Mouse (Mus musculus) gastrocnemius, postnatal 25 days (tissue): ENCODE results near the gene Fam117a. TPM values are rescaled to one million over a fixed set of nuclear protein-coding genes. Genes with fewer than 3 reads are reported as not detected.
A peak's percentile ranks its signal among the peaks of the same experiment; 100 is the strongest.

Experiments used
- DNase-seq: peaks from one replicate; pipeline ENCODE4 v3.0.0; 2022
- total RNA-seq, 2 experiments: library from RNA; stranded (reverse); gene quantifications; 1 replicate in 1 of 2; 2 replicates in 1 of 2; pipeline ENCODE4 v1.2.3; 2021

The Fam117a gene
- total RNA-seq, 2 experiments from 2014 or later, result 4.2 to 4.5 TPM

DNA sequence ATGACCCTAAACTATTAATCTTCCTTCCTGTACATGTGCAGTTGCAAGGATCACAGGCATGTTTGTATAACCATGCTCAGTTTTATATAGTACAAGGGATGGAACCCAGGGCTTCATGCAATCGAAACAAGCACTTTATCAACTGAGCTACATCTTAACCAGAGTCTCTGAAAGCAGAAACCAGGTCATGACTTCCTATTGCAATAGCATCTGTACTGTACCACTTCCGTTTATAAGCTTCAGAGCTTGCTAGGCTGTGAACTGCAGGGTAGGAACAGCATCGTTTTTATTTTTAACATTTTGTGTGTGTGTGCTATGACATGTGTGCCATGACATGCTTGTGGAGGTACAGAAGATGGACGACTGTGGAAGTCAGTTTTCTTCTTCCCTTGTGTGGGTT is 3.6 kb upstream of the Fam117a start:
- no peak for DNase-seq

DNA sequence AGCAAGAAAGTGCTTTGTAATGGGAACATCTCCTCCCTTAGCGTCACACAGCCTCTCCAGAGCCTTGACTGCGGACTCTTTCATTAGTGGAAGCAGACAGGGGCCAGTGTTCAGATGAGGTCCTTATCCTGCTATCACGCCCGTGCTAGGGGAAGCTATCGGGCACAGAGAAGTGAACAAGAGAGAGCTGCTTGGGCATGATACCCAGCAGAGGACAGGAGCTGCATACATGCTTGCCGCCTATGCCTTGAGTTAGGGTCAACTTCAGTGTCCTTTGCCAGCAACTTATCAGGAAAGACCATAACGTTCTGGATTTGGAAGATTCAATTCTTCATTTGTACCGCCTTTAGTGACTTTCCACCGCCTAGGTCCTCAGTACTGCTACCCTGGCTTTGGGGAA is 3.0 kb upstream of the Fam117a start:
- DNase-seq, result no peak

DNA sequence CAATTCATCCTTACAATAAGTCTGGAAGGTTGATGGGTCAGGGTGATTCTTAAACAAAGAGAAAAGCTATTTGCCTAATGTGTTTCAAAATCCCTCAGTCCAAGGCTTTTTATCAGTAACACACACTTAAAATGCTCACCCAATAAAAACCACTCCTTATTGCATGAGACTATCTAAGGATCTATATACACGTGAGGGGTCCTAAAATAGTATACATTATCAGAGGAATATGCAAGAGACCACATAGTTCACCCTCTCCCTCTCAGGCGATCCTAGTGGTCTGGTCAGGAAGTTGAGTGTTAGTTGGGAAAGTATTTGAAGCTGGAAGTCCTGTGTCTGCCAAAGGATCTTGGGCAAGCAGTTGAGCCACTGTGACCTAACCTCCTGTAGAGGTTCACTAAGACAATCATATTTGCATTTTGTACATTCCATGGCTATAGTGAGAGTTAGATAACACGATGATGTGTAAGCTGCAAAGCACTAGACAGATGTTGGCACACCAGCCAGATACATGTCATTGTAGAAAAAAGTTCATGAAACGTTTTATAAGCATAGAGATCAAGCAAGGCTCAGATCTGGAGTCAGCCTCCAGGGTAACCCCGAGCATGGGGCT is 2.3 kb upstream of the Fam117a start:
- DNase-seq, result no peak

DNA sequence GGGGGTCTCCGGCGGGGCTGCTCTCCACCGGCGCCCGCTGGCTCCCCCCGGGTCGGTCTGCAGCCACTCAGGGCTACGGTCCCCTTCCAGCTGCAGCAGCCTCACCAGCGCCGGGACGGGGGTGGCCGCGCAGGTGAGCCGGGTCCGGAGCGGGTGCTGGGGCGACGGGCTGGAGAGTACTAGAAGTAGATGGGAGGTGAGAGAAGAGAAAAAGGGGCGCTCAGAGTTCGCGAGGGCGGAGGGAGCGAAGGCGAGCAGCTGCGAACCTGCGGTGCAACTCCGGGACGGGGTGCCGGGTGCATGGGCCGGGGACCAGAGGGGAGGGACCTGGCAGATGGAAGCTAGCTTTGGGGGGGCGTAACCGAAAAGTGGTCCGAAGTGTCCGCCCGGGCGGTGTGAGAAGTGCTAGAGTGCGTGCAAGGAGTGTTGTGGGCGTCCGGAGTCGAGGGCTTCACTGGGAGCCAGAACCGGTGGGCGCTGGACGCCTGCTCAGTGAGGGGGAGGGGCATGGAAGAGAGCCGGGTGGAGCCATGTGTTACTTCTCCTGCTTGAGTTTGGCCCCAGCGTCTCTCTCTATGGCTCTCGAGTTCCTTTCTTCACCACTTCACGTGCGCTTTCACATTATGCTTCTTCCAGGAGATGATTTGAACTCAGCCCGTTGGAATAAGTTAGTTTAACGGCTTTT is 453 bp downstream of the Fam117a start:
- peak; percentile 50 for DNase-seq

DNA sequence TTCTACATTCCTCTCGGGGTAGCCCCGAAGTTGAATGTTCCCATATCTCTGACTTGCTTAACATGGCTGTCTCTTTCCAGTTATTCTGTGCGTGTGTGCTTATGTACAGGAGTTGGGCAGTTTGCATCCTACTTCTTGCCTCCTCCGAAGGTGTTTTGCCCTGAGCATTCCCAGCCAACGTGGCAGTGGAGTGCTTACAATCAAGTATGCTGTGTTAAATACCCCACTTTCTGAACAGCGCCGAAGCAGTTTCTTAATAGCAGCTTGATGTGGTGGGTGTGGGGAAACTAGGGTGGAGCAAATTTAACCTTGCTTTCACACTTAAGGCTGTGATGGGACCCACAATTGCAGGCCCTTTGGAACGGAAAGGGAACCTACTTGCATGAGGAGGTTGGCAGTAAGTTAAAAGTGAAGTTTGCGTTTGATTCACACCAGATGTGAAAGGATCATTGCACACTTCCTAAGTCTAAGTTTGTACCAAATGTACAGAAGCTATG is 1.1 kb downstream of the Fam117a start:
- no peak for DNase-seq

DNA sequence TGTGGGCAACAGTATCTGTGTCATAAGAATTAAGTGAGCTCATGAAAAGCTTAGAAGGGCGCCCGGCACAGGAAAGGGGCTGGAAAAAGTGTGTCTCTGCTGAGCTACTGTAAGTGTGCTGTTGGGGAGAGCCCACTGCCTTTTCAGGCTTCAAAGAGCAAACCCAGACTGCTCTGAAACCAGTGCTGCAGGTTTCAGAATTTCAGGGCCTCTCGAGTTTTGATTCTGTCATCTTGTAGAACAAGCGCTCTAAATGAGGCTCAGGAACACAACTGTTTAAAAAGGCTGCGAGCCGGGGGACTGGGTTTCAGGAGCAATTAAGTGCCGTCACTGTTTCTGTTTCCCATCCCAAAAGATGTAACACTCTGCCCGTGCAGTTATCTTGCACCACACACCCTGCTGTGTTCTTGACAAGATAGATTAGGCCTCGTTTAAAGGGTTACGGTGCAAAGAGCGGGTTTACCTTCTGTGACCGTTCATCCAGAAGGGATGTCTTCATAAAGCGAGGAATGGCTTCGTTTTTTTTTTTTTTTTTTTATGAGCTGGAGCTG is 2.7 kb downstream of the Fam117a start:
- no peak for DNase-seq

DNA sequence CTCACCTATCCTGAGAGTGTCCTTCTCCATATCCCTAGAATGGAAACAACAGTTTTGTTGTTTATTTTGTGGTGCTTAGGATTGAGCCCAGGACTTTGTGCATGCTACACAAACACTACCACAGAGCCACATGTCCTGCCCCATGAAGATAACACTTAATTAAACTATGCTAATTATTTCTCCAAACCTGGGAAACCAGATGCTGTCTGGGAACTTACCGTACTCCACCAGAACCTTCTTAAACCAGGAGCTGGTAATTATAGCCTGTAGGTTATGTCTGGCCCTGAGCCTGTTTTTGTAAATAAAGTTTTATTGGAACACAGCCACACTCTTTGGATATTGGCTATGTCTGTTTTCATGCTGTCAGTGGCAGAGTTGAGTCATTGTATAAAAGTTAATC is 3.4 kb downstream of the Fam117a start:
- no peak for DNase-seq

DNA sequence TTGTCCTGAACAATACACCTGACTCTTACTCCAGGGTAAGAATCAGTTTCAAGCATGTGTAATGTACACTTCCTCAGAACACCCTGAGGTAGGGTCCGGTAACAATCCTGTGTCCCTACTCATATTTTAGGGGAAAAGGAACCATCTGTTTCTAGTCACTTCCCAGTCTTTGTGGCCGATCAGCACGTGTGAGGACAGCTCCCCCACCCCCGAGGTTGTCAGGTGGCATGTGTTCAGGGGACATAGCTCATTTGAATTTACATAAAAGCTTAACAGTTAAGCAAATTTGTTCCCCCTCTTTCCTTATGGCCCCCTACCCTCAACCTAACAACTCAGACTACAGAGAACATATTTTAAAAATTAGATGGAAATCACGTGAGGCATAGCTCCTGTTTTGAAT is 3.8 kb downstream of the Fam117a start:
- no peak for DNase-seq

DNA sequence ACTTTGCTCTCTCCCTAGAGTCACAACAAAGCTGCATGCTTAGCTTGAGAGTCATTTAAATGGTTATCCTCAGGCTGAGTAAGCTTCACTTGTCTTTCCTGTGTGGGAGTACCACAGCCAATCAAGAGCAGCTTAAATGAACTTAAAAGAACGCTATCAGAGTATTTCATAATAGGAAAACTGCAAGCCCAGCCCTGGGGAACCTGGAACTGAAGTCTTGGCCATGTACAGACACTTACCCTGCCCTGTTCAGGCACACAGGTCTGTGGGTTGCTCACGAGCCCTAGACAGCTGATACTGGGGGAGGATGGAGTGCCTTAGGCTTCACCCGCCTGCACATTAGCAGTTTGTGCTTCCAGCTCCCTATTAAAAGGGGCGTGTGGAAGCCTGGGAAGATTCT is 6.4 kb downstream of the Fam117a start:
- no peak for DNase-seq

DNA sequence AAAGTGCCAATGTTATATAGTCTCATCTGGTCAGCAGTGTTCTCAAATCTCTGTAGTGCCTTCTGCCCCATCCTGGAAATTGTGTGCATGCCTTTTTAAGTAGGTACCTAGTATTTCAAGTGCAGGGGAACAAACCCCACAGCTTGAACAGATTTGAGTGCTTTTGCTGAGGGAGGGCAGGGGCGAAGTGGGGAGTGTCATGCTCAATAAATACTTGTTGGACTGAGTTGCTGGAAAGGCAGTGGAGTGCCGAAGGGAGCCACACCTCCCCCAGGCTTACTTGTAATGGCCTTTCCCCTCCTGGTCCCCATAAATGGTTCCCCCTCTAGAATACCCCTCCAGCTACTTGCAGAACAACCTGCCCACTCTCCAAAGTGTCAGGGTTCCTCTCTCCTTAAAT is 7.4 kb downstream of the Fam117a start:
- no peak for DNase-seq

DNA sequence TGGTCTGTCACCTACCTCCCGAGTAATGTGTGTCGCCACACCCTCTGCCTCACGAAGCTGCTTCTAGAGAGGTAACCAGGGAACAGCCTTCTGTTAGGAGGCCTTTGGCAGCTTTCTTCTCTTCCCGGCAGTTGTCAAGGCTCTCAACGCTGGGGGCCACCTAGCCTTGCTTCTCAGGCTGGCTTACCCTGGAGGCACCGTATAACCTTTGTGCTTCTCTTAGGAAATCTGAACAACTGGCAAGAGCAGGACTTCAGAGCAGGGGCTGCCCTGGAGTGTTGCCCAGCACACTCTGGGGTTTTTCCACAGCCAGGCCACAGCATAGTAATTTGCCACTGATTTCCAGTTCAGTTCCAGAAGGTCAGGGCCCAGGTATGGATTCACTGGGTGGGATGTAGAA is 13.5 kb downstream of the Fam117a start:
- no peak for DNase-seq

DNA sequence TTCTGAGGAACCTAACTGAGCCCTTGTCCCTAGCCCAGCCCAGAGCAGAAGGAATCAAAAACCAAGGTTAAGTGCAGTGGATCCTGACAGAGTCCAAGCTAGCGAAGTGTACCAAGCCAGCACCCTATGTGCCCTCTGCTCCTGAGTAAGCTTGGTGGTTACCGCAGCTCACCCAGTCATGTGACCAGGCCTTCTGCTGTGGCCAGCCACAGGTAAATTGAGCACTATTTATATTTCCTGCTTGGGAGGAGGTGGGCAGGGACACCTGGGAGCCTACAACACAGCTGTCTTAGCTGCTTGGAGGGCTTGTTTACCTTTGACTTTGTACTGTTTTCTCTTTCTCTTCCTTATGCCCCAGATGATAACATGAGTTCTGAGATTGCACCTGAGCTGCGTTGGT is 14.1 kb downstream of the Fam117a start:
- no peak for DNase-seq

DNA sequence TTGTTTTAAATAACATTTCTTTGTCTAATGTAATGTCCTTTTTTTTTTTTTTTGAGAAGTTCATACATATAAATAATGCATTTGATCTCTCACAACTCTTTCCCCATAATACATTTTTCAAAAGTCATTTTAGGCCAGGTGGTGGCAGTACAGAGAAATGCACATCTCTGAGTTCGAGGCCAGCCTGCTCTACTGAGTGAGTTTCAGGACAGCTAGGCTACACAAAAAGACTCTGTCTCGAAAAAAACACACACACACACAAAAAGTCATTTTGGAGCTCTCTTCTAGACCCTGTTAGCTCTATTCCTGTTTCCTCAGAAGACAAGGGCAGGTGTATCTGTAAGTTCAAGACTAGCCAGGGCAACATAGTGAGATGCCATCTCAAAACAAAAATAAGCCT is 15.9 kb downstream of the Fam117a start:
- DNase-seq, result no peak

DNA sequence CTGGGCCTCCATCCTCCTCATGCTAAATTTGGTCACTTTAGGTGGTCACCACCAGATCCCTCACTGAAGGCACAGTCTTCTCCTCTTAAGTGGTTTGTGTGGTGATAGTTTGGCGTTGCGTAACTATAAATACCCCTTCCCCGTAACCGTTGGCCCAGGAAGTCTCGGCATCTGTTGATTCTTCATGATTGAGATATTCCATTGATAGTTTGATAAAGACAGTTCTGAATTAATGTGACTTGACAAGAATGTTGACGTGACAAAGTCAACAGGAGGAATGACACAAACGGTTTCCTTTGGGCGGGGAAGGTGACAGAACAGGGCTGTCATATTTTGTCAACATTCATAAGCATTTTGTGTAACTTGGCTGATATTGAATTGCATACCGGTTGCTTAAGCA is 16.4 kb downstream of the Fam117a start:
- DNase-seq, result no peak

DNA sequence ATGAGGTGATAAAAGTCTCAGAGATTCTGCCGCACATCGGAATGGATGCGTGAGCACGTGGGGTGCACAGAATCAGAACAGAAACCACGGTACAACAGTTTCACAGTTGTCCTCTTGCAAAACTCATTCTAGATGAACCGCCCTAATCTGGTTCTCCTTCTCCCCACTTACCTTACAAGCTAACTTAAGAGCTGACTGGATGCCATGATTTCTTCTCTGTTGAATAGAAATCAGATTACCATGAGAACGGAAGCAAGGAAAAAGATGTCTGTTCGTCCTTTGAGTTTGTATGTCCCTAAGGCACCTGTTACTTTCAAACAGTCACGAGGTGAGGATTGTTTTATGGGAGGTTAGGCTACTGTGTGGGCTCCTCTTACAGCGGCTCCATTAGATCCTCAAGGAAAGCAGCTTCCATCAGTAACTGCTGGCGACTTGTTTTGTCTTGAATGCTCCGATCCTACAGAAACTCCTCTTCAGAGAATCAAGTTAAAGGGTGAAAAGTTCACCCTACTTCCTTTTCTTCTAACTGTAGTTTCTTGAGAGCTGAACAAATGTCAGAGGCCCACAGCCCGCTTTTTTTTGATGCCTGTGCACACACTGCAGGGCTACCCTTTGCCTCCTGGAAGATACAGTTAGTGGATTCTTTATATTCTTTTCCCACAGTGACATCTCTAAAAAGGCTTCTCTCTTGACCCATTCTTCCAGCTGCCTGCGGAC is 17.6 kb downstream of the Fam117a start:
- no peak for DNase-seq

DNA sequence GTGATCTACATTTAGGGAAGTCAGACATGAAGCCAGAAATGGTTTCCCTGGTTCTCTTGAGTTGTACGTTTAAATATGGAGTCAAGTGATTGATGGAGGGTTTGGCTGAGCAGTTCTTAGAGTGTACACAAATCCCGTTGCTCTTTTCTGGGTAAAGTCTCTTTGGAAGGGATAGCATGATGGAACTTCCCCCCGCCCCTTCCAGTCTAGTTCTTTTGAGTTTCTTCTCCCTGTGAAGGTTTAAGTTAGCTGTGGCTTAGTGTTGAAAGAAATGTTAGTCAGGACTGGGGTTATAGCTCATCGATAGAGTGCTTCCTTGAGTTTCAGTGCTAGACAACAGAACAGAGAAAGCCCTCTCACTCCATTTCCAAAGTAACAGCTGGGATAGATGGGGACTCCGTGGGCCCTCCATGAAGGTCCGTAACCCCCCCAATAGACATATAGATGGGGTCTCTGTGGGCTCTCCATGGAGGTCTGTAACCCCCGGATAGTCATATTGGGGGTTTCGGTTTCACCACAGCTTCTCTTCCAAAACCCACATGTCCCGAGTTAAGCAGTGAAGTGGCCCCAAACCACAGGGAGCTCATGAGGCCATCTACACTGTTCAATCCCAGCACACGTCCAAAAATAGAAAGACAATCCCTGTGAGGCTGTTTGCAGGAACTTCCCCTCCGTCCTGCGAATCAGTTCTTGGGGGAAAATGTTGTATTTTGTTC is 18.3 kb downstream of the Fam117a start:
- DNase-seq, result no peak

DNA sequence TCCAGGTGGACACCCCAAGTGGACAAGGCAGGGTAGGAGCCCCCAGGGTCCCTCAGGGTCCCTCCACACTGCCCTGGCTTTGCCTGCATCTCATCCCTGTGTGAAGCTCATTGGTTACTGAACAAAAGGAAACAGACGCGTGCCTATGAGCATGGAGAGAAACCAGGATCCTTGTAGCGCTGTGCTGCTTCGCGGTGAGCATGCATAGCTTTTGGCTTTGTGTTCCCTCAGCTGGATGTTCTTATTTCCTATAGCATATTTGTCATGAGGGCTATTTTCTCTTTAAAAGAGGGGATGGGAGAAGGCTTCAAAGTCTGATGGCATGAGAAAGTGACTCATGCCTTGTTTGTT is 18.8 kb downstream of the Fam117a start:
- no peak for DNase-seq

DNA sequence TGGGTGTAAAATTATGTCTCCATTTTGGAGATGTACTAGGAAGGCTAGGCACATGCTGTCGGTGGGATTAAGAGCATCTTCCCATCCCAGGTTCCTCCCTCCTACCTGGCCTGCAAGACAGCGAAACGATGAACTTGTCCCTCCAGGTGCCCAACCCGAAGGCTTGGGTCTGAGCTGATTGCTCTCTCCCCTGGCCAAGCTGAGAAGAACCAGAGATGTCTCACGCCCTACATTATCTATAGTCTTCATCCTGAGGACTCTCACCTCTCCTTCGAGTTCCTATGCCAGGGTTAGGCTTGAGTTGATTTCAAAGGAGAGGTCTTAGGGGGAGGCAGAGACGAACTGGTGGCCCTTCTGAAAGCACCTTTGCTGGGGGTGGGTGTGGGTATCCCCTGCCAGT is 19.2 kb downstream of the Fam117a start:
- DNase-seq, result no peak

DNA sequence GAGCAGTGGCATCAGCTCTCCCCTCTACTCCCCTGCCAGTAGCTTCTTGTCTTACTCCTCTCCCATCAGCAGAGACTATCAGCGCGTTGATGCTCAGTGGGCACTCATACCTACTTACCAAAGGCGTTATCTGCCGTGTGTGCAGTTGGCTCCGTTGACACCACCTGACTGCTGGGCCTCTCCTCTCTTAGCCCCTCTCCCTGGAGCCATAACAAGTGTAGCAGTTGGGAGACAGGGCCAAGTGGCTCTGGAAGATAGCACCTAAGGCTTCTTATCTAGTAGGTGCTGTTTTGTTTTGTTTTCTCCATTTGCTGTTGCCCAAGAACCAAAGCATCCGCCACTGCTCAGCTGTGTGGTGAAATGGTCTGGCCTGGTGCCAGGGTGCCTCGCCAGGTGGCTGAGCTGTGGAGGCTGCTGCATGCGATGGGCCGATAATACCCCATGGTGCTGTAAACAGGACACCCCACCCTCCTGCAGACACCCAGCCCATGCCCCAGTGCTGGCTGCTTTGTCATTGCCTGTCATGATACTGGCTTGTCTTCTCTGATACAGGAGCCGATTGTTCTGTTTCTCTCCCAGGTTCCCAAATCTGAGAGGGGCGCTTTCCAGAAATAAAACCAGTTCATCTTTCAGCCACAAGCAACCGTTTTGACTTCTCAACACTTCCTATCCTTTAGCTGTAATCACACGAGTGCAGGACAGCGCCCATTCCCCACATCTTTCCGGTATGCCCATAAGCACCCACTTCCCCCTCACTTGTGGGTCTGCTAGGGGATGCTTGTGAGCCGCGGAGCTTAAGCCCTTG is 19.9 kb downstream of the Fam117a start:
- peak; percentile 72 for DNase-seq

DNA sequence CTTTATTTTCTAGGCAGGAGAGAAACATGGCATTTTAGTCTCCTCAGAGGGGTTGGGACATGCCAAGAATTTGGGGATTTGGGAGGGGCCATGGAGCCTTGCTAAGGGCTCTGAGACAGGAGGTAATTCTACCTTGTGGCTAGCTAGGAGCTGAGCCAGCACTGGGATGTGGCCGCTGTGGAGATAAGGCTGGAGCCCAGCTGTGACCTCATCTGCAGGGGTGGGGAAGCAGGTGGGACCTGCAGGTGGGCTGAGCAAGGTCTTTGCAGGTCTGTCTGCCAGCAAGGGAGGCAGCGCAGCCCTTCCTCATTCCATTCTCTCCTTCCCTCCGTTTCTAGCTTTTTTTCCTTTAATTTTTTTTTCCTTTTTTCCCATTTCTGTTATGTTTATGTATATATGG is 21.4 kb downstream of the Fam117a start:
- no peak for DNase-seq

DNA sequence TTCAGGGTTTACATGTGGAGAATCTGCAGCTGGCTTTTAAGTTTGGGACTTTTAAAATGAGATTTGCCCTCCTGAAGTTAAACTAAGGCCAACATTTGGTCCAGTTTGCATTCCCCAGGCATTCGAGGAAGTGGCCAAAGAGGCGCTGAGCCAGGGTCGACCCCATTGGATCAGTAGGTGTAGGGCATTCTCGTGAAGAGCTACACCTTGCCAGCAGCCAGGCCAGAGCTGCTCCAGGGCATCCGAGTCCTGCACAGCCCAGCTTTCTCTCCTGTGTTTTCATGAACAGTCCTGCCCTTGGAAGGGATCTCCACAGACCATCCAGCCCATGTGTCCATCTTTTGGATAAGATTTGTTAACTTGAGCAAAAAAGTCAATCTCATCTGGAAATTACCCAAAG is 27.6 kb downstream of the Fam117a start:
- DNase-seq, result no peak

DNA sequence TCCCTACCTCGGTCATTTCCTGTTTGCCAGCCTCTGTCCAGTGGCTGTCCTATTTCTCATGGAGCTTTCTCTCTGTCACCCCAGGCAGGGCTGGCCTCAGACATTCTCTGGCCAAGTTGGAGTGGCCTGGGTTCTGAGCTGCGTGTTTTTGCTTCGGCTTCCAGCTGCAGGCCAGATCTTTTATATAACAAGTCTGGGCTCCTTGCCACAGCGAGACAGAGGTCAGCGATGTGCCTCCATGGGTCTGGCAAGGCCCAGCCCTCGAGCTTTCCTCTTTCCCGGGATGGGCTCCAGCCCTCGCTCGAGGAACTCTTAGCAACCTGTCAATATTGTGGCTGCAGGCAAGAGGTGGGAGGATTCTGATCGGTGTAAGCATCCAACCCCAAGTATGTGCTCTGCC is 28.8 kb downstream of the Fam117a start:
- peak; percentile 95 for DNase-seq
